Mouse (Mus musculus) liver, adult 2 months (tissue): Measurements from ENCODE around the gene Rpl11.

ENCODE experiments used
- CTCF ChIP-seq: fragments of 200-500 bp; IDR thresholded peaks from 2 replicates; pipeline ENCODE4 v1.5.1; 2011; ENCODE audit warnings: low read depth, low read length, control low read depth
- POLR2A ChIP-seq: fragments of 200-500 bp; IDR thresholded peaks from 2 replicates; pipeline ENCODE4 v1.6.1; 2011; ENCODE audit warnings: low read length, control low read depth; ENCODE audit not compliant: insufficient read depth; ENCODE audit errors: extremely low read depth

GRCm38 (mm10) chr4:136016059-136016602 lies 37.1 kb downstream of the Rpl11 start:
- no peak for TF ChIP-seq POLR2A
- no peak for TF ChIP-seq CTCF
